Mouse (Mus musculus): ENCODE data around the gene Camta1. TPM values are rescaled to one million over a fixed set of nuclear protein-coding genes. Genes with fewer than 3 reads are reported as not detected.
"Not testable (repeated sequence)": the region's sequence is repeated elsewhere in the genome, so short reads cannot be mapped to it uniquely, and the experiment has no call there.

Gene Camta1
- polyA plus RNA-seq, 1 experiment from 2014 or later, result 123 TPM

DNA sequence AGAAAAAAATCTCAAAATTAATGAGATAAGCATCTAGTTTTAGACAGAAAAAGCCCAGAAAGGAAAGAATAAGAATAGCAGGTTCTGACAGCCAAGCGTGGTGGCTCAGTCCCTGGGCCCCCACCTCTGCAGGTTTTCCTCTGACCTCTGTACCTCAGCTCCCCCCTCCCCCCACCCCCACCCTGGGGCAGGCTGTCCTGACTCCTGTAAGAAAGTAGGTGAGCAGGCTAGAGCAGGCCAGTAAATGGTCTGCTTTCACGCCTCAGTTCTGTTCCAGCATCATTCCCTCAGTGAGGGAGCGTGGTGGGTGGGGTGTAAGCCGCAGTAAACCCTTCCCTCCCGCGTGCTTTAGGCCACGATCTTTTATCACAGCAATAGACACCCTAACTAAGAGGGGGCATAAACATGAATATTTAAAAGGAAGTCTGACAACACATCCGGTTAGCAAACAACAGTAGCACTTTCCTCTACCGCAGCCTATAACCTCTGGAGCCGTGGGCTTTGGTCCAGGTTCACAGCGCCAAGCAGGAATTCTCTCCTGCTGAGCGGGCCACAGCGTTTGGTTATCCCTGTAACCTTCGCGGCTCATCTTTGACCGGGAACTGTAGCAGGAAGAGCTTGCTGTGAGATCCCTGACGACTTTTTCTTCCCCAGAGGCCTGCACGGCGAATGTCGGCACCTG lies 972.3 kb downstream of the Camta1 start:
- Histone ChIP-seq H3K9me3 (replicated peaks; ENCODE audit: control insufficient read depth, low read length) (no peaks in the 10 kb centered on the region), H3K27me3 (replicated peaks; ENCODE audit: control insufficient read depth, insufficient read depth, low read length) (no peaks in the 10 kb centered on the region), H3K4me1 (ENCODE audit: control insufficient read depth, insufficient read depth, low read length) (no peaks in the 10 kb centered on the region), H3K4me3 (ENCODE audit: low read depth, low read length) (no peak overlapping the region), H3K9ac (ENCODE audit: low read length) (no peak overlapping the region), H3K4me2 (ENCODE audit: low read length) (no peak overlapping the region), H3K36me3 (ENCODE audit: control insufficient read depth, insufficient read depth, low read length) (no peaks in the 10 kb centered on the region), H3K27ac (ENCODE audit: low read depth, low read length) (no peak overlapping the region)
- DNase-seq (ENCODE audit: low spot score) (no peak), ATAC-seq (no peak)
- WGBS, result 52% methylated on average over 20 of the region's 20 CpGs

DNA sequence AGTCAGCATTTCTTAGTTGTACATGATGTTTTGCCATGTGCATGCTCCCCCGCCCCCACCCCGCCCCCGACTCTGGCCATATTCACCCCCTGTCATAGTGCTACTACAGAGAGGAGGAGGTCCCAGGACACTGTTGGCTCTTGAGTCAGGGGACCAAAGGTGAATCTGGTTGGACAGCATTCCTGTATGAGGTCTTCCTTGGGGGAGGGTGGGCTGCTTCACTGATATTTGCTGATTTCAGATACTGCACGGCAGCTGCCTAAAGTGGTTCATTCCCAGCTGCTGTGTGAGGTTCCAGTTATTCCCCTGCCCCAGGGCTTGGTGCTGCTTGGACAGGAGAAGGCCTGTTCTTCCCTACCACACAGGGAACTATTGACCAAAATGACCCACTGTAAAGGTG lies 973.2 kb downstream of the Camta1 start:
- WGBS, result 92% methylated on average over 4 of the region's 4 CpGs
- Histone ChIP-seq H3K9me3 (replicated peaks; ENCODE audit: control insufficient read depth, low read length) (no peaks in the 10 kb centered on the region), H3K4me2 (ENCODE audit: low read length) (no peak overlapping the region), H3K27ac (ENCODE audit: low read depth, low read length) (no peak overlapping the region), H3K27me3 (replicated peaks; ENCODE audit: control insufficient read depth, insufficient read depth, low read length) (no peaks in the 10 kb centered on the region), H3K36me3 (ENCODE audit: control insufficient read depth, insufficient read depth, low read length) (no peaks in the 10 kb centered on the region), H3K9ac (ENCODE audit: low read length) (no peak overlapping the region), H3K4me1 (ENCODE audit: control insufficient read depth, insufficient read depth, low read length) (no peaks in the 10 kb centered on the region), H3K4me3 (ENCODE audit: low read depth, low read length) (no peak overlapping the region)
- no peak for DNase-seq (ENCODE audit: low spot score)
- ATAC-seq, result no peak

DNA sequence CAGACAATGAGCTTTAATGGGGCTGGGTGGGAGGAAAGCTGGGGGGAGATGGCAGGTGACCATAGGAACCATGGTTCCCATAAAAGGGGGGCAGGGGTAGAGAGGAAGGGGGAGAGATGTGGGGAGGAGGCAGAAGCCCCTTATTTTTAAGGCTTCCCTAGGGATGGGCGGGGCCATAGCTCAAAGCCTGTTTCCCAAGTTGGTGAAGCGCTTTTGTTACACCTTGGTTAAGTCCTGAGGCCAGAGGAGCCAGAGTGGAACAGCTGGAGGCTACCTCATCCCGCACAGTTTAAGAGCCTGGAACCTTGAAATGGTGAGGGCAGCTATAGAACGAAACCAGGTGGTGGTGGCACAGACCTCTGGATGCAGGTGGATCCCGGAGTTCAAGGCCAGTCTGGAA lies 973.8 kb downstream of the Camta1 start:
- 81% methylated on average over 5 of the region's 5 CpGs for WGBS
- no peak for ATAC-seq

DNA sequence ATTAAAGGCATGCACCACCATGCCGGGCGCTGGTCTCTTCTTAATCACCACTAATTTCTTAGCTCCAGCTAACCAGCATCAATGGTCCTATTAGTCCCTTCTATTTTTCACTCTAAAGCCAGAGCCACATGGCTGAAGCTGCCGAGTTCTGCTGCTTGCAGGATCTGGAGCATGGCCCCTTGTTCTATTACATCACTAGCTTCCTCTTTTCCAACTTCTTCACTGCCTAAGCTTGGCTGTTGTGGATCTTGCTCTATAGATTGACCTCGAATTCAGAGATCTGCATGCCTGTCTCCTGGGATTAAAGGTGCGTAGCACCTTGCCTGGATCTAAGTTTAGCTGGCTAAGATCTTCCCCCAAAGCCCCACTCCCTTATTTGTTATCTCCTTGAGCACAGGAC lies 979.0 kb downstream of the Camta1 start:
- H3K9me3 ChIP-seq (replicated peaks; ENCODE audit: control insufficient read depth, low read length), result peaks cover 17% of the 10 kb centered on the region
- 88% methylated on average over 5 of the region's 5 CpGs for WGBS
- no peaks in the 10 kb centered on the region for H3K36me3 ChIP-seq (ENCODE audit: control insufficient read depth, insufficient read depth, low read length)
- H3K9ac ChIP-seq (ENCODE audit: low read length), result no peak overlapping the region
- H3K4me2 ChIP-seq (ENCODE audit: low read length), result no peak overlapping the region
- H3K4me1 ChIP-seq (ENCODE audit: control insufficient read depth, insufficient read depth, low read length), result no peaks in the 10 kb centered on the region
- H3K27me3 ChIP-seq (replicated peaks; ENCODE audit: control insufficient read depth, insufficient read depth, low read length), result no peaks in the 10 kb centered on the region
- H3K4me3 ChIP-seq (ENCODE audit: low read depth, low read length), result no peak overlapping the region
- no peak for DNase-seq (ENCODE audit: low spot score)
- no peak overlapping the region for H3K27ac ChIP-seq (ENCODE audit: low read depth, low read length)
- no peak for ATAC-seq

More for the DNA sequence above, 973.8 kb downstream of the Camta1 start:
- no peak overlapping the region for H3K4me2 ChIP-seq (ENCODE audit: low read length)
- no peaks in the 10 kb centered on the region for H3K27me3 ChIP-seq (replicated peaks; ENCODE audit: control insufficient read depth, insufficient read depth, low read length)
- no peak overlapping the region for H3K27ac ChIP-seq (ENCODE audit: low read depth, low read length)
- no peaks in the 10 kb centered on the region for H3K9me3 ChIP-seq (replicated peaks; ENCODE audit: control insufficient read depth, low read length)
- no peak overlapping the region for H3K4me3 ChIP-seq (ENCODE audit: low read depth, low read length)
- no peak for DNase-seq (ENCODE audit: low spot score)
- no peaks in the 10 kb centered on the region for H3K4me1 ChIP-seq (ENCODE audit: control insufficient read depth, insufficient read depth, low read length)
- H3K36me3 ChIP-seq (ENCODE audit: control insufficient read depth, insufficient read depth, low read length), result no peaks in the 10 kb centered on the region
- H3K9ac ChIP-seq (ENCODE audit: low read length), result no peak overlapping the region

DNA sequence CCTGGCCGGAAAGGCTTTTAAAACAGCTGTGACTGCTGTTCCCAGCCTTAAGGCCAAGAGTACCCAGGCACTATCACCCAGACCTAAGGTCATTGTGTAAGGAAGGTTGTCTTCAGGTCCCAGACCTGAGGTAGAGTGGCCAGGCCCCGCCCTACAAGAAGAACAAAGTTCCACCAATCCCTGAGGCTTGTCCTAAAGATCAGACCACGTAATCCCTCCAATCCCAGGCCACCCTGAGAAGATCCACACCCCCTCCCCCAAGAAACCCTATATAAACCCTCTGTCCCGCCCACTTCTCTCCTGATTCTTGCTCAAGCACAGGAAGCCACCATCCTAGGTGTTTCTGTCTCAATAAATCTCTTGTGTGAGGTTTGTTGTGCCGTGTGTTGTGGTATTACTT lies 981.3 kb downstream of the Camta1 start:
- no peaks in the 10 kb centered on the region for H3K36me3 ChIP-seq (ENCODE audit: control insufficient read depth, insufficient read depth, low read length)
- H3K4me3 ChIP-seq (ENCODE audit: low read depth, low read length), result no peak overlapping the region
- no peak overlapping the region for H3K9ac ChIP-seq (ENCODE audit: low read length)
- no peaks in the 10 kb centered on the region for H3K4me1 ChIP-seq (ENCODE audit: control insufficient read depth, insufficient read depth, low read length)
- peaks cover 17% of the 10 kb centered on the region for H3K9me3 ChIP-seq (replicated peaks; ENCODE audit: control insufficient read depth, low read length)
- no peak overlapping the region for H3K27ac ChIP-seq (ENCODE audit: low read depth, low read length)
- DNase-seq (ENCODE audit: low spot score) (no peak), ATAC-seq (no peak)
- no peak overlapping the region for H3K4me2 ChIP-seq (ENCODE audit: low read length)
- no peaks in the 10 kb centered on the region for H3K27me3 ChIP-seq (replicated peaks; ENCODE audit: control insufficient read depth, insufficient read depth, low read length)
- WGBS, result 83% methylated on average over 5 of the region's 5 CpGs

DNA sequence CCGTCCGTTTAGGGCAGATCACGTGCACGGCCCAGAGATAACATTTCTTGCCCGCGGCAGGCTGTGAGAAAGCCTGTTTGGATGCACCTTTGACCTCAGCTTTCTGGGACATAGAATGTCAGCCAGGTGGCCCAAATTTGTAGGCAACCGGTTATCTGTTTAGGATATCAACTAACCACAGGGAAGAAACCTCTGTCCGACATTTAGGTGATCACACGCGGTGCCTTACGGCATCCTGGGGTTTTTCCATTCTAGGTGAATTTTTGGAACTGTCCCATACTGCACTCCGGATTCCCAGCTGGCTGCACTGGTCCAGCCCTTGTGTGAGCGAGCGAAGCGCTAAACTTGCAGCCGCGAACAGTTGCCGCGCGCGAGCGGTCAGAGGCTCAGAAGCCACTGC lies 982.0 kb downstream of the Camta1 start:
- Histone ChIP-seq H3K27ac (ENCODE audit: low read depth, low read length) (no peak overlapping the region), H3K9me3 (replicated peaks; ENCODE audit: control insufficient read depth, low read length) (peaks cover 17% of the 10 kb centered on the region), H3K4me2 (ENCODE audit: low read length) (no peak overlapping the region), H3K4me1 (ENCODE audit: control insufficient read depth, insufficient read depth, low read length) (no peaks in the 10 kb centered on the region), H3K36me3 (ENCODE audit: control insufficient read depth, insufficient read depth, low read length) (no peaks in the 10 kb centered on the region), H3K9ac (ENCODE audit: low read length) (no peak overlapping the region), H3K4me3 (ENCODE audit: low read depth, low read length) (no peak overlapping the region), H3K27me3 (replicated peaks; ENCODE audit: control insufficient read depth, insufficient read depth, low read length) (no peaks in the 10 kb centered on the region)
- DNase-seq (ENCODE audit: low spot score), result no peak
- ATAC-seq, result no peak
- 95% methylated on average over 22 of the region's 22 CpGs for whole genome bisulfite sequencing

DNA sequence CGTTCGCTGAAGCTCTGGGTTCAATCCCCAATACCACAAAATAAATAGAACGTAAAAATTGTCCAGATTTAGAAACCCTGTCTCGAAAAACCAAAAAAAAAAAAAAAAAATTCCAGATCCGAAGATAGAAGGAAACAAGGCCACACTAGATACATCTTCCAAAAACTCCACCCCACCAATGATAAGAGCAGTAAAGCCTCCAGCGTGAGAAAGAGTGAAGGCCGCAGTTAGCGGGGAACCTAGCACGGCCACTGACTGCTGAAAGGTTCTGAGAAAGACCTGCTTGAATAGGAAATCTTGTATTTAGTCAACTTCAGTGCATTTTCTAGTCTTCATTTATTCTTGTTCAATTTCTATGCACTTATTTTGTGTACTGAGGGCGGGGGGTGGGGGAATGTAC lies 986.3 kb downstream of the Camta1 start:
- no peaks in the 10 kb centered on the region; the same call in 1 of the 2 replicates for H3K4me1 ChIP-seq (ENCODE audit: control insufficient read depth, insufficient read depth, low read length)
- no peak overlapping the region for H3K4me2 ChIP-seq (ENCODE audit: low read length)
- H3K4me3 ChIP-seq (ENCODE audit: low read depth, low read length), result no peak overlapping the region
- DNase-seq (ENCODE audit: low spot score), result no peak
- H3K27me3 ChIP-seq (replicated peaks; ENCODE audit: control insufficient read depth, insufficient read depth, low read length), result no peaks in the 10 kb centered on the region
- H3K36me3 ChIP-seq (ENCODE audit: control insufficient read depth, insufficient read depth, low read length), result no peaks in the 10 kb centered on the region
- peaks cover 17% of the 10 kb centered on the region for H3K9me3 ChIP-seq (replicated peaks; ENCODE audit: control insufficient read depth, low read length)
- no peak for ATAC-seq
- no peak overlapping the region for H3K27ac ChIP-seq (ENCODE audit: low read depth, low read length)
- no peak overlapping the region for H3K9ac ChIP-seq (ENCODE audit: low read length)
- WGBS, result 88% methylated on average over 10 of the region's 10 CpGs

DNA sequence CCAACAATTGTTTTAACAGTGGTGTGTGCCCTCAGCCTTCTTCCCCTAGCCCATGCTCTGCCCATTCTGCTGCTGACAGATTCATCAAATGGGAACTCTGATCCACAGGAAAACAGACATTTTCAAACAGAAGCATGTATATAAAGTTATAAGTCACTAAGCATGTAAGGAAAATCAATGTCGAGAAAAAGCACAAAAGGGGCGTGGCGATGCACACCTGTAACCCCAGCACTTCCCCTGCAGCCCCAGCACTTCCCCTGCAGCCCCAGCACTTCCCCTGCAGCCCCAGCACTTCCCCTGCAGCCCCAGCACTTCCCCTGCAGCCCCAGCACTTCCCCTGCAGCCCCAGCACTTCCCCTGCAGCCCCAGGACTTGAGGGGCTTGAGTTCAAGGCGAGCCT lies 987.3 kb downstream of the Camta1 start:
- H3K9ac ChIP-seq (ENCODE audit: low read length); DNase-seq (ENCODE audit: low spot score); H3K27ac ChIP-seq (ENCODE audit: low read depth, low read length); H3K4me1 ChIP-seq (ENCODE audit: control insufficient read depth, insufficient read depth, low read length); H3K27me3 ChIP-seq (replicated peaks; ENCODE audit: control insufficient read depth, insufficient read depth, low read length); ATAC-seq; H3K4me2 ChIP-seq (ENCODE audit: low read length); H3K4me3 ChIP-seq (ENCODE audit: low read depth, low read length); H3K36me3 ChIP-seq (ENCODE audit: control insufficient read depth, insufficient read depth, low read length): not testable (repeated sequence)
- WGBS, result 84% methylated on average over 4 of the region's 4 CpGs
- H3K9me3 ChIP-seq (replicated peaks; ENCODE audit: control insufficient read depth, low read length), result peaks cover 11% of the 10 kb centered on the region

DNA sequence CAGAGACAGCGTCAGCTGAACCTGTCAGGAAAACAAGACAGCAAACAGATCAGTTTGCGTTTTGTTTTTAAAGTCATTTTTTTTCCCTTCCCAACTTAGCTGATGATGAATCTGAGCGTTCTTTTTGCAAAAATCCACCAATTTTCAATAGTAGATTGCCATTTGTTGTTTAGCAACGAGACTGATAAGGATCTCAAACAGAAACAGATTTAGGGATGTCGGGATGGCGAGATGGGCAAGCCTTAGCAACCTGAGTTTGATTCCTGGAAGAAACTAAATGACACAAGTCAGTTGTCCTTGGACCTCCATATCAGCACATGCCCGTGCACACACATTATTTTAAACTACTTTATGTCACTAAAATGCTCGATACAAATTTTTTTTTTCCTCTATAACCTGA lies 989.0 kb downstream of the Camta1 start:
- no peak for ATAC-seq
- WGBS, result 90% methylated on average over 8 of the region's 8 CpGs
- Histone ChIP-seq H3K9me3 (replicated peaks; ENCODE audit: control insufficient read depth, low read length) (no peaks in the 10 kb centered on the region), H3K4me1 (ENCODE audit: control insufficient read depth, insufficient read depth, low read length) (no peaks in the 10 kb centered on the region; the same call in 1 of the 2 replicates), H3K27ac (ENCODE audit: low read depth, low read length) (no peak overlapping the region), H3K36me3 (ENCODE audit: control insufficient read depth, insufficient read depth, low read length) (peaks cover 4% of the 10 kb centered on the region; the same call in 1 of the 2 replicates), H3K4me2 (ENCODE audit: low read length) (no peak overlapping the region), H3K27me3 (replicated peaks; ENCODE audit: control insufficient read depth, insufficient read depth, low read length) (no peaks in the 10 kb centered on the region), H3K4me3 (ENCODE audit: low read depth, low read length) (no peak overlapping the region), H3K9ac (ENCODE audit: low read length) (no peak overlapping the region)
- no peak for DNase-seq (ENCODE audit: low spot score)
